Mouse (Mus musculus) effector memory CD4-positive, alpha-beta T cell, adult 5 months (primary cell): ENCODE data around the gene Gm11983. TPM values are rescaled to one million over a fixed set of nuclear protein-coding genes. Genes with fewer than 3 reads are reported as not detected.

ENCODE experiments used
- polyA plus RNA-seq: library from polyadenylated mRNA; unstranded; fragments of 100-300 nt; shearing (Covaris generic); gene quantifications from one replicate; pipeline ENCODE4 v1.2.1, GENCODE M21; 2017

The Gm11983 gene
- not detected for polyA plus RNA-seq

GRCm38 (mm10) chr11:6837554-6837953 is at the start of gene Gm11983:
TSS of gene Gm11983 (minus strand) at chr11:6837654.

Other genes starting within 250 kb of the Gm11983 start
- 0.69 TPM for gene Nacad, start 231.6 kb downstream of the Gm11983 start, polyA plus RNA-seq
- gene Tbrg4, start 211.6 kb downstream of the Gm11983 start, polyA plus RNA-seq, result 21.7 TPM
- gene Wap, start 199.0 kb downstream of the Gm11983 start, polyA plus RNA-seq, result not detected
- gene Ramp3, start 179.1 kb downstream of the Gm11983 start, polyA plus RNA-seq, result 1,109 TPM
- 0.11 TPM for gene Adcy1, start 225.8 kb upstream of the Gm11983 start, polyA plus RNA-seq